Mouse (Mus musculus): ENCODE data around the gene Ctns.

DNA sequence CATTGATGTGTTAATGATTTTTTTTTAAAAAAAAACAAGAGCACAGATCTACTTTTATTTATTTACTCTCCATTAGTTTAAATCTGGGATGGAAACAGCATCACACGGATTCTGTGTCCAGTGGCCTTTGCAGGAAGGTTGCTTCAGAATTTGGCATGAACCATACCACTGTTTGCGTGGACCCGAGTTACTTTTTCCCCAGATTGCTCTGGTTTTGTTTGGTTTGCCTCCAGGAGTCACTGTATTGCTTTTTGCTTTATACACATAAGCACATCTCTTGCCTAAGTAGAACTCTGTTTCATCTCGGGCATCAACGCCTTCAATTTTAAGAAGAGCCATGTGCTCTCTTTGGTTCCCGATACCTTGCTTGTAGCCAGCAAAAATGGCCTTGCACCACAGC, 27.0 kb upstream of the Ctns start:
- TF ChIP-seq CTCF (IDR thresholded peaks at IDR 0.05; ENCODE audit: borderline replicate concordance, insufficient read depth, low read depth, low read length) (no peak), POLR2A (IDR thresholded peaks at IDR 0.05; ENCODE audit: borderline replicate concordance, insufficient read depth, low read length) (no peak)
